Mouse (Mus musculus) T-cell, adult 66 days (primary cell): ENCODE measurements around the gene Nceh1. TPM values are rescaled to one million over a fixed set of nuclear protein-coding genes. Genes with fewer than 3 reads are reported as not detected.

Experiments used
- total RNA-seq, 2 experiments: library from RNA; stranded (reverse); gene quantifications; 3 replicates in 1 of 2; 4 replicates in 1 of 2; pipeline ENCODE4 v1.2.4; 2023

Gene Nceh1
- total RNA-seq, result 10 to 100 TPM; 19.3 to 20.7 TPM

GRCm38 (mm10) chr3:27182733-27183600 lies at the start of gene Nceh1:
Gene Nceh1, plus strand, starts transcription at chr3:27182965.

GRCm38 (mm10) chr3:27153701-27154209 lies 29.0 kb upstream of the Nceh1 start, which contains the start of gene Ect2:
Gene Ect2, minus strand, starts transcription at chr3:27153878.

GRCm38 (mm10) chr3:27316559-27317287 lies 134.0 kb downstream of the Nceh1 start, which contains the start of gene Tnfsf10:
Gene Tnfsf10, plus strand, starts transcription at chr3:27317028.

Other genes with a start within 250 kb of the Nceh1 start
- 1 to 10 TPM; 4.4 to 5.2 TPM for gene Ect2, start 29.1 kb upstream of the Nceh1 start, total RNA-seq
- 10 to 100 TPM; 18.3 to 19.5 TPM for gene Tnfsf10, start 134.1 kb downstream of the Nceh1 start, total RNA-seq
- not detected for gene Ghsr, start 188.4 kb downstream of the Nceh1 start, total RNA-seq